Mouse (Mus musculus) liver, embryonic 14.5 days (tissue): ENCODE results near the gene Rab5b.

Experiments
- CTCF ChIP-seq: IDR thresholded peaks from 2 replicates; pipeline ENCODE4 v1.5.1; 2016; ENCODE audit warnings: antibody characterized with exemption, low read depth, control low read depth
- EP300 ChIP-seq: IDR thresholded peaks from 2 replicates; pipeline ENCODE4 v1.6.1; 2016; ENCODE audit warnings: antibody characterized with exemption, low read depth

GRCm38 (mm10) chr10:128640891-128641290 is 55.2 kb downstream of the Rab5b start:
- TF ChIP-seq EP300 (no peak), CTCF (no peak)
